Mouse (Mus musculus) thymus, adult 2 months (tissue): Measurements from ENCODE around the gene Fads3. TPM values are rescaled to one million over a fixed set of nuclear protein-coding genes. Genes with fewer than 3 reads are reported as not detected.

ENCODE experiments used
- DNase-seq: peaks from one replicate; pipeline ENCODE4 v3.0.0; 2021
- H3K27ac ChIP-seq: fragments of 200-500 bp; 2 replicates; pipeline ENCODE4 v1.5.1; 2012; ENCODE audit warnings: low read length, control low read depth; ENCODE audit not compliant: control insufficient read depth, insufficient read depth
- H3K27me3 ChIP-seq: fragments of 200-500 bp; 2 replicates; pipeline ENCODE4 v1.6.1; 2012; ENCODE audit warnings: mild to moderate bottlenecking, low read length, moderate library complexity, mixed read lengths; ENCODE audit not compliant: control insufficient read depth, insufficient read depth
- H3K36me3 ChIP-seq: fragments of 200-500 bp; 2 replicates; pipeline ENCODE4 v1.6.1; 2012; ENCODE audit warnings: mild to moderate bottlenecking, low read length, moderate library complexity; ENCODE audit not compliant: control insufficient read depth, insufficient read depth
- H3K4me1 ChIP-seq: fragments of 200-500 bp; replicated peaks from 2 replicates; pipeline ENCODE4 v1.6.1; 2012; ENCODE audit warnings: low read length; ENCODE audit not compliant: control insufficient read depth, insufficient read depth
- H3K4me3 ChIP-seq: fragments of 200-500 bp; 2 replicates; pipeline ENCODE4 v1.5.1; 2012; ENCODE audit warnings: mild to moderate bottlenecking, low read length, control low read depth, moderate library complexity; ENCODE audit not compliant: control insufficient read depth, insufficient read depth
- CTCF ChIP-seq: fragments of 200-500 bp; IDR thresholded peaks from 2 replicates; pipeline ENCODE4 v1.5.1; 2012; ENCODE audit warnings: mild to moderate bottlenecking, control low read depth, low read length, moderate library complexity, borderline replicate concordance; ENCODE audit not compliant: control insufficient read depth, poor library complexity, insufficient read depth; ENCODE audit errors: extremely low read depth
- POLR2A ChIP-seq: fragments of 200-500 bp; IDR thresholded peaks from 2 replicates; pipeline ENCODE4 v1.6.1; 2012; ENCODE audit warnings: mild to moderate bottlenecking, low read length, control low read depth, moderate library complexity; ENCODE audit not compliant: control insufficient read depth, poor library complexity, insufficient read depth; ENCODE audit errors: extremely low read depth
- WGBS: fragments of 180-500 bp; shearing (Covaris S2); methylation state at CpG from one replicate; pipeline ENCODE4 v1.1.7; 2018; 5-methylcytosine and 5-hydroxymethylcytosine counted together
- polyA plus RNA-seq: library from polyadenylated mRNA; depleted of rRNA; stranded (reverse); fragments of >200 nt; gene quantifications from 2 replicates; pipeline ENCODE4 v1.2.3, GENCODE M21; 2012

The Fads3 gene
- polyA plus RNA-seq, 1 experiment, result 19.9 TPM

DNA sequence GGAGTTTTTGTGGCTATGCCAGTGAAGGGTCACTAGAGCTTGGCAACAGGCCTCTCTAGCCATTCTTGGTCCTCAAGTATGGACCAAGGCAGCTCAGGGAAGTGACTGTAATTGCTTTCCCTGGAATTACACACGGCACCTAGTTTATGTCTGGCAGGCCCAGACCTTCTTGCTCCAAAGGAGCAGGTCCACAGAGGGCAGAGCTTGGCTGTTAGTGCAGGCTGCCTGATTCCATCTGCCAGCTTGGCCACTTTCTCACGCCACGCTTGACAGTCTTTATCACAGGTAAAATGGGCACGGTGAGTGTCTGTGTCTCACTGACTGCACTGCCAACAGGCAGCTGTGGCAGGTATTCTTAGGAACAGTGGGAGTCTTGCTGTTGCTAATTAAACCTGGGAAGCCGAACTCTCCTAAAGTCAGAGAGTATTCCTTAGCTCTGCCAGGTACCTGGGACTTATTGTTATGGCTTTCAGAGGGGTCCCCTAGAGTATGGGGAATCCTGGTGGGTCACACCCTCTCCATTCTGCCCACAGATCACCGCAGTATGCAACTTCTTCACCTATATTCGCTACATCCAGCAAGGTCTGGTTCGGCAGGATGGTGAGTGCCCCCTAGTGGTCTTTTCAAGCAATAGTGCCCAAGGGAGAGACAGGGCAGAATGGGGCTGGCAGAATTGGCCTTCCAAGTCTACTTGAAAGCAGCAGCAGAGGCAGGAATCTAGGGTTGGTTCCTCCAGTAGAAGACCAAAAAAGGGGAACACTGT is 8.0 kb upstream of the Fads3 start:
- TF ChIP-seq CTCF, result no peak; the same call in 1 of the 2 replicates
- no peak for TF ChIP-seq POLR2A
- no peaks in the 10 kb centered on the region for H3K4me1 ChIP-seq
- no peak overlapping the region for H3K4me3 ChIP-seq
- WGBS, result 53% methylated on average over 8 of the region's 8 CpGs
- no peak overlapping the region for H3K27ac ChIP-seq
- H3K36me3 ChIP-seq, result no peaks in the 10 kb centered on the region
- H3K27me3 ChIP-seq, result no peaks in the 10 kb centered on the region
- peak; percentile 61 for DNase-seq

- DNase-seq, result no peak
- H3K36me3 ChIP-seq, result no peaks in the 10 kb centered on the region
- TF ChIP-seq POLR2A, result no peak
- no peak for TF ChIP-seq CTCF
- 94% methylated on average over 5 of the region's 5 CpGs for WGBS
- no peaks in the 10 kb centered on the region for H3K4me1 ChIP-seq
- no peaks in the 10 kb centered on the region for H3K27me3 ChIP-seq
- H3K4me3 ChIP-seq, result no peak overlapping the region
- H3K27ac ChIP-seq, result no peak overlapping the region
Measured at GRCm38 (mm10) chr19:10034356-10034755, 7.0 kb upstream of the Fads3 start.

DNA sequence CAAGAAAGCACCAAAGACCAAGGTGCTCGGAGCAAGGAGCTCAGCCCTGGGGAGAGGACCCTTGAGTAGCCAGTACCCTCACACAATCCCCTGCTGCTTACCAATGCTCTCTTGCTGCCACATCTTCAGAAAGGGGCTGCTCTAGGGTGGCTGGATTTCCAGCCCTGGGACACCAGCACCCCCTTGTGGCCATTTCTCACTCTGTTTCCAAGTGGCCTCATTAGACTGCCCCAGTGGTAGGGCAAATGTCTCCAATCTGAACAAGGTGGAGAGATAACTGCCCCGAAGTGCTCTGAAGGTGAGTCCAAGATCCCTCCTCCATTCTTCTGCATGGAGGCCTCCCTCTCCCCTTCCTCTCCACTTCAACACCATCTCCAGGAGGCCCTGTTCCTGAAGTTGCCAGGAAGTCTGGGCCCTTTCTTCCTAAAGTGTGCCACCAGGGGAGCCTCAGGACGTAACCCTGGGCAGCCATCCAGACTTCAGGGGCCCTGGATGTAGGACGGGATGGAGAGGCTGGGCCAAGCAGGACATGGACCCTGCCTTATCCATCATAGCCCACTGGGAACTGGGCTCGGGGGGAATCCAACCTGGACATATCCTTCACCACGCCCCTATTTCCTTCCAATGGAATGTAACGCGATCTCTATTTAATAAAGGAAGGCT is 6.5 kb upstream of the Fads3 start:
- no peaks in the 10 kb centered on the region for H3K4me1 ChIP-seq
- DNase-seq, result peak; percentile 82

GRCm38 (mm10) chr19:10037534-10037933 is 3.8 kb upstream of the Fads3 start:
- peaks cover 9% of the 10 kb centered on the region; the same call in 1 of the 2 replicates for H3K4me1 ChIP-seq

More for the DNA sequence above, 6.5 kb upstream of the Fads3 start:
- no peak overlapping the region for H3K27ac ChIP-seq
- no peak overlapping the region for H3K4me3 ChIP-seq
- TF ChIP-seq CTCF (peak; percentile 77; the same call in 1 of the 2 replicates), POLR2A (no peak)
- no peaks in the 10 kb centered on the region for H3K36me3 ChIP-seq
- H3K27me3 ChIP-seq, result no peaks in the 10 kb centered on the region
- 74% methylated on average over 8 of the region's 8 CpGs for WGBS

GRCm38 (mm10) chr19:10038364-10038763 is 3.0 kb upstream of the Fads3 start:
- no peak for DNase-seq
- Histone ChIP-seq H3K4me3 (no peak overlapping the region), H3K27ac (no peak overlapping the region), H3K4me1 (peaks cover 9% of the 10 kb centered on the region; the same call in 1 of the 2 replicates), H3K27me3 (no peaks in the 10 kb centered on the region; the same call in 1 of the 2 replicates), H3K36me3 (no peaks in the 10 kb centered on the region)
- no peak for TF ChIP-seq POLR2A
- TF ChIP-seq CTCF, result no peak
- WGBS, result 97% methylated on average over 3 of the region's 3 CpGs

More at GRCm38 (mm10) chr19:10037534-10037933, 3.8 kb upstream of the Fads3 start:
- Histone ChIP-seq H3K27me3 (no peaks in the 10 kb centered on the region; the same call in 1 of the 2 replicates), H3K36me3 (no peaks in the 10 kb centered on the region), H3K4me3 (no peak overlapping the region), H3K27ac (no peak overlapping the region)
- WGBS, result 80% methylated on average over 2 of the region's 2 CpGs
- no peak for TF ChIP-seq POLR2A
- TF ChIP-seq CTCF, result no peak
- no peak for DNase-seq

GRCm38 (mm10) chr19:10038910-10039309 is 2.5 kb upstream of the Fads3 start:
- no peak for DNase-seq
- H3K4me3 ChIP-seq, result no peak overlapping the region
- 82% methylated on average over 3 of the region's 3 CpGs for WGBS
- peaks cover 9% of the 10 kb centered on the region; the same call in 1 of the 2 replicates for H3K4me1 ChIP-seq
- no peak for TF ChIP-seq CTCF
- no peak for TF ChIP-seq POLR2A
- no peaks in the 10 kb centered on the region for H3K36me3 ChIP-seq
- H3K27me3 ChIP-seq, result no peaks in the 10 kb centered on the region; the same call in 1 of the 2 replicates
- no peak overlapping the region for H3K27ac ChIP-seq
